Mouse (Mus musculus) adrenal gland (tissue): Measurements from ENCODE around the gene Gpr84.

Experiments
- intact Hi-C: fragments of 180-260 bp; cut with DNase I; formaldehyde crosslinking; loops from one replicate; pipeline ENCODE4 v1.15.1; 2025

Gene Gpr84

DNA sequence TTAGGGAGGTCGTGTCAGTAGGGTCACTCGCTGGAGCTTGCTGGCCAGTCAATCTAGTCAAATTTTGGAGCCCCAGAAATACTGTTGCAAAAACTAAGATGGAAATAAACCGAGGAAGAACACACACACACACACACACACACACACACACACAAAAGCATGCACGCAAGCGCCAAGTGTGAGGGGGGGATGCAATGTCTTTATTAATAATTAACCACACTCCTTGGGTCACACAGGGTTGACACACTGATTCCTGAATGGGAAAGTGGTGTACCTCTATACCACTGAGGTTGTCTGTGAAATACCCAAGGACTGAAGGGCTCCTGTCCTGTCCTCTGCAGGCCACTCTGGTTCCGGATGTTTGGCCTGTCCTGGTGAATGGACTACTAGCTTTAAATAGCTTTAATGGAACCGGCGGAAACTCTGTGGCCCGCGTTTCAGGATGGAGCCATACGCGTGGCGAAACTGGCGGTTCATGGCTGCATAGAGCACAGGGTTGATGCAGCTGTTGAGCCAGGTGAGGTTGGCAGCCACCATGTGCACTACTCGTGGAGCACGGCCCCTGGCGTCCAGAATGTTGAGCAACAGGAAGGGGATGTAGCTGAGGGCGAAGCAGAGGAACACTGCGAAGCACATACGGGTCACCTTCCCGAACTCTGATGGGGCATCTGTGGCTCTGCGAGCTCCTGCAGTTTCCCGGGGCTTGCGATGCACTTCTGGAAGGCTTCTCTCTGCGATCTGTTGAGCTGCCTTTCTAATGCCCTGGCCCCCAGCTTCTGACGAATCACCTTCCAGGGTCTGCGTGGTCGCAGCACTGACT is 2.1 kb downstream of the Gpr84 start:
- intact Hi-C loops = loop anchor here (5.0 kb wide), 1 partner anchor 121 kb away; no protein-coding TSS in a partner anchor

GRCm38 (mm10) chr15:103307125-103307524 is 3.3 kb downstream of the Gpr84 start:
- intact Hi-C loops = loop anchor here (2.0 to 5.0 kb wide), 3 partner anchors 22 to 120 kb away; no protein-coding TSS in a partner anchor

DNA sequence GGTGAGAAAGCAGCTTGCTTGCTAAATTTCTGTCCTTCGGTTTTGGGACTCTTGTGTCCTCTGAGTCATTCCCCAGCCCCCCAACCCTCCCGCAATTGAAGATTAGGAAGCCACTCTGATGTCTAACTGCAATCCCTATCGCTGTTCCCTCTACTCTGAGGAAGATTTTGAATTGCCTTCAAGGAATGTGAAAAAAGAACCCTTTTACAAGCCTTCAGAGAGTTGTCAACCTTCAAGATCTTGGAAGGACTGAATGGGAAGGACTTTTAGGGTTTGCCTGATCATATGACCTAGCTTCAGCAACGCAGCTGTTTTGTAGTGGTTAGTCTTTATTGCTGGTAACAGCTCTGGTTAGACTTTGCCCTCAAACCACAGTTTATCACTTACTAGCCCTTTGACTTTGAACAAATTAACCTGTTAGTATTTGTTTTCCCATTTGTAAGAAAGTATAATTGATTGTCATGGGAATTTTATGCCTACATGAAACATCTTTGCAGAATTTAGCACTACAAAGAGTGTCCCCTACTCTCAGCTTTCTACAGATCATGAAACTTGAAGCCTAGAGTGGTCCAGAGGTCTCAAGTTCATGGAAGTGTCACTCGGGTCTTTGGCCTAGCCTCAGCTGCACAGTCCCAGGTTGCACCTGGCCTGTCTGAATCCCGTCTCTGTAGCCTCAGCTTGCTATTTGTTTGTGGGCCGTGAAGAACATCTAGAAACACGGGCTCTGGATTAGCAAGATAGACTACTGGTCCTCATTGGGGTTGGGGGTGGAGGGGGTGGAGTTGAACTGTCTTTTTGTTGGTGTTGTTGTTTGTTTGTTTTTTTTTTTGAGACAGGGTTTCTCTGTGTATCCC is 4.4 kb downstream of the Gpr84 start:
- intact Hi-C loops = loop anchor here (2.0 to 5.0 kb wide), 3 partner anchors 21 to 119 kb away; no protein-coding TSS in a partner anchor

GRCm38 (mm10) chr15:103305070-103305678 is 5.2 kb downstream of the Gpr84 start:
- intact Hi-C loops = loop anchor here (5.0 kb wide), 1 partner anchor 118 kb away; no protein-coding TSS in a partner anchor

GRCm38 (mm10) chr15:103304616-103304969 is 5.8 kb downstream of the Gpr84 start:
- intact Hi-C loops = no loop called here

- intact Hi-C loops = no loop called here
Observed at GRCm38 (mm10) chr15:103303916-103304615, 6.3 kb downstream of the Gpr84 start.

GRCm38 (mm10) chr15:103302341-103303021 is 7.9 kb downstream of the Gpr84 start:
- intact Hi-C loops = no loop called here

- intact Hi-C loops = no loop called here
Observed at GRCm38 (mm10) chr15:103301547-103302340, 8.7 kb downstream of the Gpr84 start.

DNA sequence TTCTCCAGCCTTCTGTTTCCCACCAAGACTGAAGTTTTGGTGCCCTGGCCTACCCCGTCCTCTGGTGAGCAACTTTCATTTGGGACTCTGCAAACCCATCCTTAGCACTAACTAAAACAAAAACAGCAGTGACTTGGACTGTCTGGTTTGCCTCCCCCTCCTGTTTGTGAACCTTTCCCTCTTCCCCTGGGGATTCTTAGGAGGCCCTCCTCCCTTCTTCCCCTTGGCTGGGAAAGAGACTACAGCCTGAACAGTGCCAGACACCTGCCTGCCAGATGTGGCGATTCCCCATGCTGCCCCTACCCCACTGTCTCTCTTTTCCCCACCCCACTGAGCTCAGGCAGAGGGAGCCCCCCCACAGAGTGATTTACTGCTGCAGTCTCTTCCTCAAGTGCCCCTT is 9.4 kb downstream of the Gpr84 start:
- intact Hi-C loops = no loop called here

DNA sequence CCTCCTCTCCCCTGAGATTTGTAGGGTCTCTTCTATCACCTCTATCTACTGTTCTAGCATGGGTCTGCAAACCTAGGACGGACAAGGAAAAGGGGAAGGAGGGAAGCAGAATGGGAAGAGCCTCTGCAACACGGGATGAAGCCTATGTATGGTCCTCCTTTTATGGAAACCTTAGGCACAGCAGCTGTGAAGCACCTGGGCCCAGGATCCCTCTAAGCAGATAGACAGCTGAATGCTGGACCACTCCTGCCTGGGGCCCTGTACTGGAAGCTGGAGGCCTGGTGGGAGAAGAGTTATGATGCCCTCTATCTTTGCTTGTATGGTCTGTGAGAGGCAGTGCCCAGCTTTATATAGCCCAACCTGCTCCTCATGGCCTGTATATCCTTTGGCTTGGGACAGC is 9.9 kb downstream of the Gpr84 start:
- intact Hi-C loops = no loop called here

DNA sequence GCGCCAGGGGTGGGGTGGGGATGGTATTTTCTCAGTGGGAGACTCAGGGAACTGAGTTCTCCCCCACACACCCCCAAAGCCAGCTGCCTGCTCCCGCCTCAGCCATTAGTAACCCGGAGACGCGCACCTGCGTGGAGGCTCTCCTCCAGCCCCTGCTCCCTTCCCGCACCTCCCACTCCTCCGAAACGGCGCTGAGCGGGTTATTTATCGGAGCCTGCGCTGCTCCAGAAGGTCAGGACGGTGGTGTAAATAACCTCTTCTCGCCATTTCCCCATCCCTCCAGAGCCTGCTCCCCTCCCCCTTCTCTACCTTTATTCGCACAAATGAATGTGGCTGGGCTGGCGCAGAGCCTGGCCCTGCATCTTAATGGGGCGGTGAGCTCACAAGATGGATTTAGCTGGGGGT is 10.3 kb downstream of the Gpr84 start:
- intact Hi-C loops = no loop called here

- intact Hi-C loops = no loop called here
Observed at GRCm38 (mm10) chr15:103299644-103300043, 10.8 kb downstream of the Gpr84 start.

DNA sequence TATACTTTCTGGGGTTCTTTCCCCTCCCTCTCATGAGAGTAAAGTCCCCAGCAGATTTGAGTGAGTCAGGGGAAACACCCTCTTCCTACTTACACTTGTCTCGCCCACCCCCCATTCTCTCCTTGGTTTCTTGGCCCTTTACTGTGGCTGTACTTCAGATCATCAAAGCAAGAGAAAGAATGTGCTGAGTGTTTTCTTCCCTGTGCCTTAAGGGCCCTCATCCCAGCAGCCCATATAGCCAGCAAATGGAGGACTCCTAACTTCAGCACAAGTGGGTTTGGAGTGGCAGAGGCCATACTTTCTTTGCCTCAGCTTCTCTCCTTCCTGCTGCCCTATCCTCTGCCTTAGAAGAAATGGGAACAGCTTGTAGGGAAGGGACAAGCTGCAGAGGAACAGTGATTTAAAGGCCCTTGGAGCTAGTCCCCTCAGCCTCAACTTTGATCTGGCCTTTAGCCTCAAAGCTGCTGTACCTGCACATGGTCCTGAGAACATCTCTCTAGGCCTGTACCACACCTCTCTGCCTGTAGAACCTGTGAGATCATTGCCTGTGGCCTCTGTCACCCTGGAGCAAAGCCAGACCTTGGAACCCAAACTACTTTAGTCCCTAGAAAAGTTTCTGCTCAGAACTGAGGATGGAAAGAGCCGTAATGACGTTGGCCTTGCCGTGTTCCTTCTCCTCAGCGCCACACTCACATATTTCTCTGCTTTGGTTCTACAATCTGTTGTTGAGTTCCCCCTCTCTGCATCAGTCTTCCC is 11.4 kb downstream of the Gpr84 start:
- intact Hi-C loops = no loop called here

DNA sequence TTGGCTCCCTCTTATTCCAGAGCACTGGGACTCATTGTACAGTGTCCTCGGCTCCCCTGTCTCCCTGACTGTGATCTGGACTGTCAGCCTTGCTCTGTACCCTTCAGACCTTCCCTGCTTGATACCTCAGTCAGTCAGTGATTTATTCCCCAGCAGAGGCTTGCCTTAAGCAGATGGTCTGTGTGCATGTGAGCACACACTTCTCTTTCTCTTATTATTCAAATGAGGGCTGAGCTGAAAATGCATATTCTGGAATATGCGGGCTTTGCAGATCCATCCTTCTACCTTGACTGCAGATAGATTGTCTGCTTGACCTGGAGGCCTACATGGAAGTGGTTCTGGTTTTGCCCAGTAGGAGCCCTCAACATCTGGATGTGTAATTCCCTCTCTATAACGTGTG is 12.4 kb downstream of the Gpr84 start:
- intact Hi-C loops = no loop called here

DNA sequence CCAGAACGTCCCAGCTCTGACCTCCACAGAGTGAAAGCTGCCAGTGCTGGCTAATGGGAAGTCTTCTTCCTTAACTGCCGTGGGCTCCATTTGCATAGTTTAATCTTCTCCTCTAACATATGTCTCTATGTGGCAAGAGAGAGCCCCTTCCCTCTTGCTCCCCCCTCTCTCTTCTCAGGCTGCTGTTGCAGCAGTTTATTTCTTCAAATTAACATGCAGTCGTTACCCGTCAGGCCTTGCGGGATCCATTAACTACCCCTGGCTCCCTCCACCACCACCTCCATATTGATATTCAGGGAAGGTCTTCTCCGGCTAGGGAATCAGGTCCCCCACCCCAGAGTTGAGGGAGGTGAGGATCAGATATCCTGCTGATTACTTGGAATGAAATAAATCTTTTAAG is 13.1 kb downstream of the Gpr84 start:
- intact Hi-C loops = no loop called here

GRCm38 (mm10) chr15:103295851-103296250 is 14.6 kb downstream of the Gpr84 start:
- intact Hi-C loops = no loop called here

DNA sequence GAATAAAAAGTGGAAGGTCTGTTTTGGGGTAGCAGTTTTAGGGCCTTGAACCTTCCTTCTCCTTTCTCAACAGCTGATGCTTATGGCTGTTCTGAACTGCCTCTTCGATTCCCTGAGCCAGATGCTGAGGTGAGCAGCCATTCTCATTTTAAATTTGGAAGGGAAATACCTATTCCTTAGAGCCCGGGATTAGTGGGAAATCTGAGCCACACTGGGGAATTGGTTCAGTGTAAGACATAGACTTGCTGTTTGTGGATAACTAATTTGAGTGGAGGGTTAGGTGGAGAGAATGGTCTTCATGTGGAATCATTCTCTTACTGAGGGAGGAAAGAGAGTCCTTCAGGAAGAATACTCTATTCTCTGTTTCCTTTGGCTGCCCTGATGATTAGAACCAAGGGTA is 15.8 kb downstream of the Gpr84 start:
- intact Hi-C loops = no loop called here

DNA sequence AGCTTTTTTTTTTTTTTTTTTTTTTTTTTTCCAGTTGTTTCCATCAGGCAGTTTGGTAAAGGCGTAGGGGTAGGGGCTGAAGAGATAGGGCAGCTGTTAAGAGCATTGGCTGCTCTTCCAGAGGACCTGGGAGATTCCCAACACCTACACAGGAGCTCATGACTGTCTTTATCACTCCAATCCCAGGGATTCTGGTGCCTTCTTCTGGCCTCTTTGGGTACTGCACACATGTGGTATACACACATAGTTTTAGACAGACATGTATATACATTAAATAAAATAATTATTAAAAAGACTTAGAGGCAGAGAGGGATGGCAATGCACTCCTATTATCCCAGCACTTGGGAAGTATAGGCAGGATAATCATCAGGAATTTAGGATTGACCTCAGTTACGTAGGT is 17.0 kb downstream of the Gpr84 start:
- intact Hi-C loops = no loop called here
